Mouse (Mus musculus) E14TG2a.4 (cell line): ENCODE results near the gene Gpr3.

Experiments used
- CTCF ChIP-seq: conservative IDR thresholded peaks from 2 replicates; pipeline ENCODE4 v1.5.1; 2014; ENCODE audit warnings: low read length
- POU5F1 ChIP-seq: IDR thresholded peaks from 2 replicates; pipeline ENCODE4 v1.6.1; 2014; ENCODE audit warnings: low read length, borderline replicate concordance

GRCm38 (mm10) chr4:133172451-133172850 is 39.9 kb downstream of the Gpr3 start:
- no peak for TF ChIP-seq CTCF
- no peak for TF ChIP-seq POU5F1
